Mouse (Mus musculus) ES-E14 (cell line): ENCODE data around the gene Me1.

Experiments
- CHD2 ChIP-seq: IDR thresholded peaks from 2 replicates; pipeline ENCODE4 v1.6.1; 2014; ENCODE audit warnings: mild to moderate bottlenecking, low read depth, low read length, inconsistent platforms
- HCFC1 ChIP-seq: IDR thresholded peaks from 2 replicates; pipeline ENCODE4 v1.6.1; 2012; ENCODE audit warnings: low read length, inconsistent platforms, borderline replicate concordance; ENCODE audit not compliant: insufficient read depth
- MAFK ChIP-seq: IDR thresholded peaks from 2 replicates; pipeline ENCODE4 v1.6.1; 2014; ENCODE audit warnings: mild to moderate bottlenecking, low read depth, low read length, inconsistent platforms; ENCODE audit not compliant: insufficient read depth
- ZC3H11A ChIP-seq: IDR thresholded peaks from 2 replicates; pipeline ENCODE4 v1.6.1; 2012; ENCODE audit warnings: low read depth, mild to moderate bottlenecking, inconsistent platforms, low read length, borderline replicate concordance
- ZNF384 ChIP-seq: IDR thresholded peaks from 2 replicates; pipeline ENCODE4 v1.6.1; 2012; ENCODE audit warnings: low read depth, low read length, inconsistent platforms

DNA sequence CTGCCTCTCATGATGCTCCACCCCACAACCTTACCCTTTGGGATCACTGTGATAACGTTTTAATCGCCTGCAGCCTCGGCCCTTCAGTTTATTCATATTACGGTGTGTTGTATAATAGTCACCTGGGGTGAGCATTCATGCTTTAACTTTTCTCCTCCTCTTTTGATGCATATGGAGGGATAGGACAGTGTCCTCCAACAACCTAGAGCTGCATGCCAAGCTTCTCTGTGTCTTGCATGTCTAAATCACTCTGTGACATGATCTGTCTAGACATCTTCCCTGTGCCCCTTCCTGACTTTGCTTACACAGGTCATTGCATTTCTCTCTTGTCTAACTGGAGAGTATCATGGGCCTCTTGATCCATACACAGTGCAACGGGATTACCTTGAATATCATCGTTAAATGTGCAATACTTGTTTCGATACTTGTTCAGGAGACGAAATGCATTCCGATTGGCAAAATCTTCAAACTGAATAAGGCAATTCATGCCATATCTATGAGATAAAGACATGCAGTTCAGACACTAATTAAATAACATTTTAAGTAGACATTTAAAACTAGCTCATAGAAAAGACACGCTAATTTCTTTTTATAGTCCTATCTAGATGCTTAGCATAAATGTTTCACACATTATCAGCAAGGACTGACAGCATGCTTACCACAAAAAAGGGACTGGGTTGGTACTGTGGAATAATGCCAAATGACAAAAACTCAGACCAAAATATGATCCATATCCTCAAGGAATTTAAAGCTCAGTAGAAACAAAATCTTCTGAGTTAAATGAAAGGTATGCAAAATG lies 76.2 kb downstream of the Me1 start:
- no peak for TF ChIP-seq ZC3H11A
- TF ChIP-seq MAFK = no peak
- TF ChIP-seq ZNF384 = no peak
- TF ChIP-seq CHD2 = no peak
- no peak for TF ChIP-seq HCFC1
